Mouse (Mus musculus) kidney, postnatal 4 days (tissue): Measurements from ENCODE around the gene Prss48.

Experiments used
- DNase-seq, 2 experiments: peaks; one replicate each; pipeline ENCODE4 v3.0.0; 2021; ENCODE audit warnings: mixed read lengths in 2 of 2

Prss48 gene

DNA sequence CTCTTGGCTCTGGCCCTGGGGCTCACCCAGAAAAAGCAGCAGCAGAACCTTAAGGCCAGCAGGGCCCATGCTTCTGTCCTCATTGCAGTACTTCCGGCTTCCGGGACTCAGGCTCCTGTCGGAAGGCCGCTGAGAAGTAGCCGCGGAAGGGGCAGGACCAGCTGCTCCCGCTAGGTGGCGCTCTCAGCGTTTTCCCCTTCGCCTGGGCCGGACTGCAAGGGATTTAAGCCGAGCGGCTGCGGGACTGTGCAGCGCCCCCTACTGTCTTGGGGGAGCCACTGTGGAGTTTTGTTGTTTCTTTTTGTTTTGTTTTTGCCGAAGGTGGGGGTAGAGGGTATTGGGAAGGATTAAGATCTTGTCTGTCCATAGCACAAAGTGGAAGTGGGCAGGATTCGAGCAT, at the start of gene Prss48:
Gene Prss48 (minus strand): TSS at position 69 of the 400 bp plus-strand sequence.
- peak; percentile 14 to 24 for DNase-seq

DNA sequence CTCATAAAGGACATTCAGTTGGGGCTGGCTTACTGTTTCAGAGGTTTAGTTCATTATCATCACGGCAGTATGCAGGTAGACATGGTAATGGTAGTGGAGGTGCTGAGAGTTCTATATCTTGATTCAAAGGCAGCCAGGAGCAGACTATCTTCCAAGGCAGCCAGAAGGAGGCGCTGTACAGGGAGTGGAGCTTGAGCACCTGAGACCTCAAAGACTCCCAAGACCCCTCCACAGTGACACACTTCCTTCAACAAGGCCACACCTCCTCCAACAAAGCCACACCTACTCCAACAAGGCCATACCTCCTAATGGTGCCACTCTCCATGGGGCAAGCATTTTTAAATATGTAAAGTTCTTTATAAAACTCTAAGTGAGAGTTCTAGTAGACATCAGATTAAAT, 46.8 kb upstream of the Prss48 start:
- no peak for DNase-seq

DNA sequence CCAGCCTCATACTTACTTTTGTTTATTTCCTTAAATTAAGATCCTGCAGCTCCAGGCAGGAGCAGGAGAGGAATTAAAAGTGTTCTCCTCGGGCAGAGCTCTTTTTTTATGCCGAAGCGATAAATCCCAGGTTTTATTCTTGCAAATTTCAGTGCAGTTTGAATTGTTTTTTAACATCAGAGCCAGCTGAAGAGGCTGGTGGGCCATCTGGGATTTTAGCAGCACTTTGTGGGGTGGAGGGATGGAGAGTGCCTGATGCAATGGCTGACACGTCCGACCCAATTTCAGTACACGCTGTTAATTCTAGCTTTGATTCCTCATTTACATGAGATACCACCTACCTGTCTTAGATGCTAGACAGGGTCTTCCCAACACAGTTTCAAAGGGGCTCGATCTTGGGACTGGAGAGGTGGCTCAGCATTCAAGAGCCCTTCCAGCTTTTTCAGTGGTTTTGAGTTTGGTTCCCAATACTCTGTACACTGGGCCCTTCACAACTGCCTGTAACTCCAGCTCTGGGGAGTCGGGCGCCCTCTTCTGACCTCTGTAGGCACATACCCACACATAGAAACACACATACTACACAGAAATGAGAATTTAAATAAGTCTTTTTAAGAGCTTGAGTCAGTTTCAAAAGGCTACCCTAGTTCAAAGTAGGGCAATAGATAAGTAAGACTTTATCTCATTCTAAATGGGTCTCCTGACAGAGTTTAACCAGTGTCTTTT, 45.6 kb upstream of the Prss48 start:
- no peak for DNase-seq

DNA sequence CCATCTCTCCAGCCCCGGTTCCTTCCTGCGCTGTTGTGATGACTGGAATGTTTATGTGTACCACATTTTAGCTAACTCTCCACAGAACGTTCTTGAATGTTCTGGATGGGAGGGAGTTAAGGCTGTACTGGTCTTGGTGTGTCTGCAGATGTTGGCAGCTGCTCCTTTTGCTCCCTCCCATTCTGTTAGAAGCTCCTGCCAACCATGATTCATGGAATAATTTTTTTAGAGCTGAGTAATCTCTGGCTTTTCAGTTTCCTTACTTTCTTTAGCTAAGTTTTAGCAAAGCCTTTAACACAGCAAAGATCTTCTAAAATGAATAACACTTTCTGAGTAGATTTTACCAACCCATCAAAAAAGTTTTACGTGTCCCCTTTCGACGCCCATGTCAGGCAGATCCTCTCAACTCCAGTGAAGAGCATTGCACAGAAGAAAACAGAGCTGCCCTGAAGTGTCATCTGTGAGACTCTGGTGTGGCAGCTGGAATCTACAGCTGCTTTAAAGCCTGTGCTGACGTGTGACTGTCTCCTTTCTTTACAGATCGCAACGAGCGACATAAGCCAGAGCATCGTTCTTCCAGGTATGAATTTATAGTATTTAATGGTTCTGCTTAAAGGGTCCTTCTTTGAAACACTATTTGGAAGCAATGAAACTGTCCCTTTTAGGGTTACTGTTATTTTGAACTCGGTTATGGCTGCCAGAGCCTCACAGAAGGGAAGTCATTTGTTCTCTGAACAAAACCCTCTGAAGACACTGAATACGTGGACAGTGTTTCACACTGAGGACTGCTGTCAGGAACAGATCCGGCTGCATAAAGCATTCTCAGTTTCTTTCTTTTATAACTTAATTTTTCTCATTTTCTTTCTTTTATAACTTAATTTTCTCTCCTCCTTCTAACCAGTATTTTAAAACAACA, 38.3 kb upstream of the Prss48 start:
- peak; percentile 27 to 53 for DNase-seq

DNA sequence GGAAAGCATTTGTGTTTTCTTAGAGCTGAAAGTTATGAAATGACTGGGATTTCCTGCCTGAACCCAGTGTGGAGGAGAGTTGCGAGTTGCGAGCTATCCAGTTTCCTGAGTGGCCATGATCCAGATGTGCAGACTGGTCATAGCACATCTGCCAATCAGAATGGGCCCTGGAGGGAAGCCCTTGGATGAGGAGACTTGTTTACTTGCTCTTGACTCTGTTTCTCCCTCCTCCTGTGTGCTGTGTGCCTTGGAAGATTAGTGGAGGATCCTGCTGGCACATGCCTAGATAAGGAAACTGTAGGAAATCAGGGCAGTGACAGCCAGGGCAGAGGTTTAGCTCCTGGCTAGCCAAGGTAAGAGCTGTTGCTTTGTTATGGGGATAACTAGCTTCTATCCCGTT, 36.4 kb upstream of the Prss48 start:
- DNase-seq, result peak; percentile 50 to 60

DNA sequence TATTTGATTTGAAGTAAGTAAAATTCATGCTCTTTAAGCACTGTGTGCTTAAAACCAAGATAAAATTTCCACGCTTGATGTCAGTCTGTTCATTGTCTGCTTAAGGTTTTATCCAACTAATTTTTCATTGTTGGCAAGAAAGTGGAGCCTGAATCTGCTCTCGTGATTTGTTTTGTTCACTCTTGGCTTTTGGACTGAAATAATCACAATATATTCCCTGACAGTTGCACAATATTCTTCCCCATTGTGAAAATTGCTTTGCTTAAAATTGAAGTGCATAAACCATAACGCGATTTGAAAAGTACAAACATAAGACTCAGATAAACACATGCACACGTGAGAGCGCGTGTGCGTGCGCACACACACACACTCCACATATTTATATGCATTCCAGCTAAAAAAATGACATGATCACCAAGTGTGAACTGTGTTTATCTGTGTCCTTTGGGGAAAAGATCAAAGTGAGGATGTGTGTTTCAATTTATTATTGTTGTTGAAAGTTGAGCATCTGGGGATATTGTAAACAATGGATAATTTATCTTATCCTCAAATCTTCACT, 35.7 kb upstream of the Prss48 start:
- no peak for DNase-seq

DNA sequence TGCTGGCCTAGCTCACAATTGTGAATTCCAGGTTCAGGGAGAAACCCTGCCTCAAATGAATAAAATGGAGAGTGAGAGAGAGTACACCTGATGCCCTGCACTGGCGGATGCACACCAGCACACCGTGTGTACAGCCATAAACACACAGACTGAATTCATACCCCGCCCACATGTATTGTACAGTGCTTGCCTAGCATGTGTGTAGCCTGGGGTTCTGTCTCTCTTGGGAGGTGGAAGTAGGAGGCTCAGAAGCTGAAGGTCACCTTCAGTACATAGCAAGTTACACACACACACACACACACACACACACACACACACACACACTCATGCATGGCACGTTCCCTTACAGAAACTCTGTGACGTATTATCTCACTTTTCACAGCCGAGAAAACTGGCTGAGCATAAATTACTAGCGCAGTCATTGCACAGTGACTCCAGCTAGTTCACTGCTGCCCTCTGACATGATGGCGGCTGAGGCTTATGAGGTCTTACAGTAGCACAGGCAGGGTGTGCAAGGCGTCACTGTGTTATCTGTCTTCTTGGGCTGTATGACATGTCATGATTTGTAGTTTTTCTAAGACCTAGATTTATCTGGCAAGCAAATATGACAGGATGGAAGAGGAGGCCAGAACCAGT, 31.3 kb upstream of the Prss48 start:
- no peak for DNase-seq

DNA sequence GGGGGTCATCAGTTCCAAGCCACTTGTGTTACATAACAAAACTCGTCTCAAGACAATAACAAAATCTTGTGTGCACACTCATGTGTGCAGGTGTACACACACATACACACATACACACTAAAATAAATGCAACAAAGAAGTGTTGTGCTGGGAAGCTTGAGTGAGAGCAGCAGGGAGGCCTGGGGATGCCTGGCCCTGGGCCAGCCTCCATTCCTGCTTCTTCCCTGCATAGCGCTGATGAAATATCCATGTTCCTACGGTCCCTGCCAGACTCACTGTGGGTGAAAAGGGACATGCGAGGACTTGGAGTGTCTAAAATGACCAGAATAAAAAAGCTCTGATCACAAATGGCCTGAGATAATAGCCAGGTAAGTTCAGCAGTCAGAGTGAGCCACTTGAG, 28.3 kb upstream of the Prss48 start:
- peak; percentile 39 to 44 for DNase-seq

DNA sequence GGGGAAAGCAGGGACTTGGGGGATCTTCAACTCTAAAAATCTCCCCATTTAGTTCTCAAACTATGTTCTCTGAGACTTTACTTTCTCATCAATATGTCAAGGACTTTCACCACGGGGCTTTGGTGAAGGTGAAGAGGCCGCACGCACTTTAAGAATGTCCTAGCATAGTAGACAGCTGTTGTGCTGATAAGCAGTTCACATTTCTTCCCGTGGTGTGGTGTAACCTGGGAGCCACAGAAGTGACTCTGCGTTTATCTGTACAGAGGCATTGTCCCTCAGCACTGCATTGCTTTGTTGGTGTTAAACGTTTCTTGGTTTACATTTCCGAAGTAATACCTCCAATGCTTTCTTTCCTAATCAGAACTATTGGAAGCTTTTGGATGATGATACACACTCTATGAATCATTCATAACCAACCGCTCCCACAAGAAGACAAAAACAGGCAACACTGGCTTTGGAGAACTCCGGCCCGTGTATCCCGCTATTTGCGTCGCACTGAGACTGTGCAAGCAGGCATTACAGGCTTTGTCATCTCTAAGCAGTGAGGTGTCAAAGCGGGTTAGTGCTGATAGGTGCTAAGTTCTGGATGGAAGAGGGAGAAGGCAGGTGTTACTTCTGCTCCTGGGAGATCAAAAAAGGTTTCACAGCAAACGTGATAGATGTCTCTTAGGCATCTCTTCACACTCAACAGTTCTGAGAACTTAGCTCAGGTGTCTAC, 26.5 kb upstream of the Prss48 start:
- no peak for DNase-seq

DNA sequence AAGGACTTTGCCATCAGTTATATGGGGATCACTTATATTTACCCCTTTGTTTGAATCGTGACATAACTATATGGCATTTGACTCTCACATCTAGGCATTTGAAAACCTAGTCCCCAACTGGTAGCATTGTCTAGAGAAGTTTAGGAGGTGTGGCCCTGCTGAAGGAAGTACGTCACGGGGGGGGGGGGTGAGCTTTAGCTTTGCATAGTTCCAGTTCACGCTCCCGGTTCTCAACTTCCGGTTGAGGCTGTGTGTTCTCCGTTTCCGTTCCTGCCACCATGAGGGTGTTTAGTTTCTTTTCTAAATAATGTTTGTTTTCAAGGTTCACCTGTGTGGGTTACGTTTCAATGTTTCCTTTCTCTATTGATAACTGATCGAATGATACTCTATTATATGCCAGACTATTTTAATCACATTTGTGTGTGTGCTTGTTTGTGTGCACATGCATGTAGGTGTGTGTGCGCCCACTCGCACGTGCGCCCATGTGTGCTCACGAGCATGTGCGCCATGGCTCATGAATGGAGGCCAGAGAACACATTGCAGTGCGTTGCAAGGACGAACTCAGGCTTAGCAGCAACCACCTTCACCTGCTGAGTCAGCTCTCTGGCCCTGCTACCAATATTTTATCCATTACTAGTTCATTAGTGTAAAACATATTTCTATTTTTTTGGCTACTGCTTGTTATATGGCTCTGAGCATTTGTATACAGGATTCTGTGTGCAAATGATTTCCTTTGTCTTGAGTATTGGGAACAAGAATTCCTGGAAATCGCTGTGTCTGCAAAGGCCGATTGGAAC, 23.2 kb upstream of the Prss48 start:
- no peak for DNase-seq

DNA sequence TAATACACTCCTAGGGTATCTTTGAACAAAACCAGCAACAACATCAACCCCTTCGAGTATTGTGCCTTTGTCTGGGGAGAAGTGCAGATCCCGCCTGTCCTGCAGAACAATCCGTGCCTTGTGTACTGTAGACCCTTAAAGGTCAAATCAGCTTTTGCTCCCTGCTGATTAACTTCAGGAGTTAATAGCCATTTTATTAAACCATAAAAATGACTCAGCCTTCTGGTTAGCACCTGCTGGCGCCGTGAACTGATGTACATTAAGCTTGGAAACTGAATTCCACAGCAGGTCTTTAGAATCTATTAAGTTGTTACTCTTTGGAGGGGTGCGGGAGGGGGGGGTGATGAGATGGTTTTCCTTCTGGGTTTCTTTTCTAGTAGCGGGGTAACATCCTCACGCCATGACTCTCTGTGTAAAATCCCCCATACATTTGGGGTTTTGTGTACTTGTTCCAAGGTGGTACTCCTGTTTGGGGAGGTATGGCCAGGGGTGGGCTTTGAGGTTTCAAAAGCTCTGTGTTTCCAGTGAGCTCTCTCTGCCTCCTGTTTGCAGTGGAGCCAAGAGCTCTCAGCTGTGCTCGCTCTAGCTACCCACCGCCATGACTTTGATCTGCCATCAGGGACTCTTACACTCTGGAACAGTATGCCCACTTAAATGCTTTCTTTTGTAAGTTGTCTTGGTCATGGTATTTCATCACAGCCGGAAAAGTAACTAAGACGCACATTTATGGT, 21.9 kb upstream of the Prss48 start:
- DNase-seq, result no peak

DNA sequence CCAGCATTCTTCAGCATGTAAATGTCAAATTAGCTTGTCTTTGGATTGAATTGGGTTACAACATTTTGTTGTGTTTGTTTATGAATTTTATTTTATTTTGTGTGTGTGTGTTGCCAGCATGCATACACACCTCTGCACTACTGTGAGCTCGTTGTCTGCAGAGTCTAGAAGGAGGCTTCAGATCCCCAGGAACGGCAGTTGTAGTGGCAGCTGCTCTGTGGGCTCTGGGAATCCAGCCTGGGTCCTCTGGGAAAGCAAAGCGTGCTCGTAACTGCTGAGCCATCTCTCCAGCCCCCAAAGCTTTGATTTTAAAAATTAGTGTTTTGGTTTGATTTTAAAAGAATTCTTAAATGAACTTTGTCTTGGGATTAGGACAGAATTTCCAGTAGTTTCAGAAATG, 19.4 kb upstream of the Prss48 start:
- DNase-seq, result no peak

DNA sequence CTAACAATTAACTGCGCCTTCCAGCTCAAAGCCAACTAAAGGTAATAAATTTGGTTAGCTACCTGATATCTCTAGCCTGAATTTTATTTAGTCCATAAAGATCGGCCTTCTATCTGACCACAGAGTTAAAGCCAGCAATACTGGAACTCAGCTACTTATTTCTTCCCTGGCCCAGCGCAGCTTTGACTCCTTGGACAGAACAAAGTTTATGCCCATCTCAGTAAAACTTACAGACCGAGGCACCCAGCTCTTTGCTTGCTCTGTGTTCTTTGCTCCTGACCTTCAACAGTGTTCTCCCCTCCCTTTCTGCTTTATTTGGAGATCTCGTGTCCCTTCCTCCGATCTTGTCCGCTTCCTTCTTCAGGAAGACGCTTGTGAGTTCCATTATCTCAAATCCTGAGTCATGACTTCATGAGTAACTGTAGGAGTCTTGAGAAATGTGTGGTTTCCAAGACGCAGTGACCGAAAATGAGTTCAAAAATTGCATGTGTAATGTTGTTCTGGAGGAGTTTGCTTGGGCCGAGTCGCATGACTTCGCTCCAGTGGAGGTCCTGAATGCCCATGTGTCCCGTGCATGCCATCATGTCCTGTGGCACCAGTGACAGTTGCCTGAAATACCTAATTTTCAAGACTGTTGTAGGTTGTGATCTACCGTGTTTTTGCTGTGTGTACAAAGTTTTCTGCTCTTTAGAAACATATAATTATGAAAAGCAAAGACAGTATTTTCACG, 18.8 kb upstream of the Prss48 start:
- DNase-seq, result no peak

DNA sequence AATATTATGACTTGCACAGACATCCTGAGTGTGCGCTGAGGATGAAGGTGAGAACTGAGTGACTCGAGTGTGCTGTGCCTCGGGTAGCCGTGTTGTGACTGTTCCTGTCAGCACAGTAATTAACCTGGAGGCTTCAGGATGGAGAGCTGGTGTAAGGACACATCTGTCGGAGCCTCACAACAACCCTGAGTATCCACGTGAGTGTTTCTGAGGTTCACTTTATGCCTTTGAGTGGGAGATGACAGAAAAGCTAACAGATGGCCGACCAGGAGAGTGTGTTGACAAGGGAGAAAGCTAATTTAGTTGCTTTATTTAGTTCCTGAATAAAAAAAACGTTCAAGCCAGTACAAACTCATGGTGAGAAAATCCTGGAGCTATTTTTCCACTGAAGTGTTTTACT, 15.2 kb upstream of the Prss48 start:
- DNase-seq, result no peak

DNA sequence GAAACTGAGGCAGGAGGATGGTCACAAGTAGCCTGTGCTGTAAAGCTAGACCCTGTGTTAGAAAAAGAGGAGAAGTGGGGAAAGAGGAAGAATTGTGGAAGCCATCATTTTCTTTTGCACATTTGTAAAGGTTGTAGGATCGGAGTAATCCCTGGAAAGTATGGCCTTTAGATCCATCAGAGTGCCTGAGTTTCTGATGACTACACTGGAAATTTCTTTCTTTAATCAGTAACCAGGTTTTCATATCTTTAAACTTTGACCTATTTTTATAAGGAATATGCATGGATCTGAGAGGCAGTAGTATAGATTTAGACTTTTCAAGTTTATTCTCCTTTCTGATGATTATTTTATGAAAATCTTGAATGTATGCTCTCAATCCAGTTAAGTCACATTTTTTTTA, 14.7 kb upstream of the Prss48 start:
- DNase-seq, result no peak

DNA sequence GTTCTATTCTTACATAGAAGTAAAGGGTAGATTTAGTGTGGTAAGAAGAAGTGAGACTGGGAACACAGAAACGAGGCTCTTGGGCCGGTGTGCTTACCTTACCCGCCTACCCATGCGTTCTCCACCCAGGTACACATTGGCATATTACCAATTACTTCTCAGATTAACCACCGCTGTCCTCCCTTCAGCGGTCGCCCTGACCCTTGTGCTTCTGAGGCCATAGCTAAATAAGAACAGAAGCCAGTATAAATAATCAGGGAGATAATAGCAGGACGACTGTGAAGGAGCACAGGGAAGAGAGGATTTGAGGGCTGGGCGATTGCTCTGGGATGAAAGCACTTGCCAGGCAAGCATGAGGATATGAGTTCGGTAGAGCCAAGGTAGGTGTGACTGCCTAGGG, 11.5 kb upstream of the Prss48 start:
- no peak for DNase-seq

DNA sequence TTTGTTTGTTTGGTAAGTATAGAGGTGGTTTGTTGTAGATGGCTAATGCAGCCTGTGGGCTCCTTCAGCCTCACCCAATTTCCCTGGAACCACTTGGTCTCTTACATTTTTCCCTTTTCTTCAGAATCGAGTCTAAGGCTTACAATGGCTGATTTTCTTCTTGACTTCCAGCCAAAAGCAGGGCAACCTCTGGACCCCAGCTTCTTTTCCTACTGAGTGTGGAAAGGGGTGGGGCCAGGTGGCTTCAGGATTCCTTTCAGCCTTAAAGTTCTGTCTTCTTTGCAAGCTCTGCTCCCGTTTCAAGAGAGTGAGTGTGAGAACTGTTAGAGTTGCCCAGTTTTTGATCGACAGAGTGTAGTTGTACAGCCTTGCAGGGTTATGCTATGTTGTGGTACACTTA, 9.5 kb upstream of the Prss48 start:
- DNase-seq, result peak; percentile 24 to 47

DNA sequence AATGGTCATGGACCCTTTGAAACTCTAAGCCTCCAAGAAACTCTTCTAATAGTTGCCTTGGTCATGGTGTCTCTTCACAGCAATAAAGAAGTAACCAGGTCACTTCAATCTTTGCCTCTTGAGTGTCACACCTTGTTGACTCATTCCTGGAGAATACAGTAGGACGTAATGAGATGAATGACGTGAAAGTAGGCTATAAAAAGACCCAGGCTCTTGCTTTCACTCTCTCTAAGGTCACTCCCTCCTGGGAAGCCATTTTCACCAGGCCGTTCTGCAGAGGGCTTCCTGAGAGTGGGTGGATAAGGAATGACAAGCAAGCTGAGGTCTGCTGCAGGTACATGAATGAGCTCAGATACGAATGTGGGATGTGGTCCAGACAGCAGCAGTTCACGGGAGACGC, 9.1 kb upstream of the Prss48 start:
- DNase-seq, result peak in 1 of 2 experiments; percentile 16

DNA sequence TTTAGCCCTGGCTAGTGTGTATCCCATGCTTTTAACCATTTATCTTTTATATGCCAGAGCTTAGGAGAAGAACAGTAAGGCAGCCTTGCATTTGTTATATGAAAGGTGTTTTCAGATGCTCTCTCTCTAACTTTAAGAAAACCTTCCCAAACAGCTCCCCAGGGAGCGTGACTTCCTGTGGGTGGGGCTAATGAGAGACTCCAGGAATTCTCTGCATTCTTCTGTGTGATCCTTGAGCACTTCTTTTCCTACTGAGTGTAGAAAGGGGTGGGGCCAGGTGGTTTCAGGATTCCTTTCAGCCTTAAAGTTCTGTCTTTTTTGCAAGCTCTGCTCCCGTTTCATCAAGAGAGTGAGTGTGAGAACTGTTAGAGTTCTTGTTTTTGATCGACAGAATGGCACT, 8.3 kb upstream of the Prss48 start:
- peak; percentile 29 to 45 for DNase-seq

DNA sequence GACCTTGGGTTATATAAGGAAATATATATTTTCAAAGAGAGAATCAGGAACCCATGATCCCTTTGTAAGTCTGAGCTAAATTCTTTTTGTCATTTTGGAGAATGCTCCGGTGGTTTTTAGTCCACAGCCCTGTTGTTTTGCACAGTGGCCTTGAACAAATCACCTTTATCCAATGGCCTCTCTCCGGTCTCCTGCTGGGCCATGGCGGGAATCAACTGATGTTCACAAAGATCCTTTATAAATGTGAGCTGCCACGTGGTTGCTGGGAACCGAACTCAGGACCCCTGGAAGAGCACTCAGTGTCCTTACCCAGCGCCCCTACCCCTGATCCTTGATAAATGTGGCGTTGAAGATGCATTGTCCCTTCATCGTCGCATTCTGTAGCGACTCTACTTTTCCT, 2.5 kb upstream of the Prss48 start:
- no peak for DNase-seq
